Mouse (Mus musculus): ENCODE data around the gene Nmb. TPM values are rescaled to one million over a fixed set of nuclear protein-coding genes. Genes with fewer than 3 reads are reported as not detected.
A peak's percentile ranks its signal among the peaks of the same experiment; 100 is the strongest.

Nmb gene
- polyA plus RNA-seq, 1 experiment from 2014 or later: 8.7 TPM

DNA sequence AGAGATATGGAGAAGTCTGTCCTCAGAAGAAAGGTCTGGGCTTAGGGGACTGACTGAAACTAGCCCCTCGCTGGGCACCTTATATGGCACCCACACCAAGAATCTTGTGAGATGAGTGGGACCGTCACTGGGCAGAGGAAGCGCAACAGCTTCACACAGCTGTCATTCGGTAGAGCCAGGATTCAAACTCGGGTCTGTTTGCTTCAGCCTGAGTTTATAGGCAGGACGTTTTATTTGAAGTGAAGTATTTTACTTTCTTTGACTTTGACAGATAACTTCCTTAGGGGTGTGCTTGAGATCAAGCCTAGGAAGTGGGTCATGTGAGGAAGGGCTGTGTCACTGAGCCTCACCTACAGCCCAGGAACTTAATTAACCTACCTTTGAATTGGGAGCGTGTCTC lies 39.4 kb downstream of the Nmb start:
- DNase-seq (ENCODE audit: low spot score) (no peak), ATAC-seq (ENCODE audit: low FRiP score) (no peak)
- Histone ChIP-seq H3K4me1 (replicated peaks; ENCODE audit: control insufficient read depth, insufficient read depth, low read length) (peaks cover 39% of the 10 kb centered on the region), H3K4me2 (replicated peaks) (no peak overlapping the region), H3K4me3 (replicated peaks; ENCODE audit: low read length) (no peak overlapping the region), H3K9ac (no peak overlapping the region), H3K27me3 (ENCODE audit: control insufficient read depth, insufficient read depth, low read length) (no peaks in the 10 kb centered on the region), H3K36me3 (replicated peaks; ENCODE audit: control insufficient read depth, insufficient read depth) (peaks cover 66% of the 10 kb centered on the region), H3K27ac (no peak overlapping the region), H3K9me3 (ENCODE audit: control insufficient read depth, low read length) (no peaks in the 10 kb centered on the region)
- WGBS: 94% methylated on average over 7 of the region's 7 CpGs

DNA sequence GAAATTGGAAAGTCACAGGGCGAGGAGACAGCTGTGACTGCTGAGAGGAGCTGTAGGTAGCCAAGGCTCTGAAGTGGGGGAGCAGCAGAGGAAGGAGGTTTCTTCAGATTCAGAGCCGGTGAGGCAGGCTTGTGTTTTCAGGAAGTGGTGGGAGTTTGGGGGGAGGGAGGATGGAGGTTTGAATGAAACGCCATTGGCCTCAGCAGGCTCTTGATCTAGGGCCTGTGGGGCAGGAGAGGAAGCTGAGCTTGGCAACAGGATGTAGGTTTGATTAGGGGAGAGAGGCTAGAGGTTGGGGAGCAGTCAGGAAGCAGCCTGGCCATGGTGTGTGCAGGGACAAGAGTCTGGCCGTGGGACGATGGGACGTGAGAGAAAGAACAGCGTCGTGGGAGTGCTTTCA lies 40.0 kb downstream of the Nmb start:
- no peak overlapping the region for H3K27ac ChIP-seq
- ATAC-seq (ENCODE audit: low FRiP score) (no peak), DNase-seq (ENCODE audit: low spot score) (no peak)
- no peaks in the 10 kb centered on the region for H3K9me3 ChIP-seq (ENCODE audit: control insufficient read depth, low read length)
- H3K27me3 ChIP-seq (ENCODE audit: control insufficient read depth, insufficient read depth, low read length): no peaks in the 10 kb centered on the region
- H3K4me3 ChIP-seq (replicated peaks; ENCODE audit: low read length): no peak overlapping the region
- peaks cover 39% of the 10 kb centered on the region for H3K4me1 ChIP-seq (replicated peaks; ENCODE audit: control insufficient read depth, insufficient read depth, low read length)
- H3K4me2 ChIP-seq (replicated peaks): no peak overlapping the region; the same call in 1 of the 2 replicates
- H3K36me3 ChIP-seq (replicated peaks; ENCODE audit: control insufficient read depth, insufficient read depth): peaks cover 59% of the 10 kb centered on the region
- H3K9ac ChIP-seq: no peak overlapping the region
- 77% methylated on average over 8 of the region's 8 CpGs for WGBS

DNA sequence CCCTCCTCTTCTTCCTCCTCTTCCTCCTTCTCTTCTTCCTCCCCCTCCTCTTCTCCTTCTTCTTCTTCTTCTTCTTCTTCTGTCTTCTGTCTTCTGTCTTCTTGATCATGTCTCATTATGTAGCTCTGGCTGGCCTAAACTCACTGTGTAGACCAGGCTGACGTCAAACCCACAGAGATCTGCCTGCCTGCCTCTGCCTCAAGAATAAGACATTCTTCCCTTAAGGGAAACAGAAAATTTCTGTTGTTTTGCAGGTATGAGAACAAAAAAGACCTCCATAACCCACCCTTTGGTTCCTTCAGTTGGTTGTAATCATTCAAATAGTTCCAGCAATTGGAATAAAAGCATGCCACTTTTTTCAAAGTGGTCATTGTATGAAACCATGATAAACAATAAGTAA lies 40.7 kb downstream of the Nmb start:
- Histone ChIP-seq H3K9ac (no peak overlapping the region), H3K4me1 (replicated peaks; ENCODE audit: control insufficient read depth, insufficient read depth, low read length) (peaks cover 39% of the 10 kb centered on the region), H3K9me3 (ENCODE audit: control insufficient read depth, low read length) (no peaks in the 10 kb centered on the region), H3K36me3 (replicated peaks; ENCODE audit: control insufficient read depth, insufficient read depth) (peaks cover 52% of the 10 kb centered on the region), H3K27ac (no peak overlapping the region), H3K4me2 (replicated peaks) (peak overlapping the region; percentile 80), H3K27me3 (ENCODE audit: control insufficient read depth, insufficient read depth, low read length) (no peaks in the 10 kb centered on the region), H3K4me3 (replicated peaks; ENCODE audit: low read length) (no peak overlapping the region)
- WGBS: 100% methylated on average over 1 of the region's 1 CpGs
- ATAC-seq (ENCODE audit: low FRiP score) (no peak), DNase-seq (ENCODE audit: low spot score) (no peak)

DNA sequence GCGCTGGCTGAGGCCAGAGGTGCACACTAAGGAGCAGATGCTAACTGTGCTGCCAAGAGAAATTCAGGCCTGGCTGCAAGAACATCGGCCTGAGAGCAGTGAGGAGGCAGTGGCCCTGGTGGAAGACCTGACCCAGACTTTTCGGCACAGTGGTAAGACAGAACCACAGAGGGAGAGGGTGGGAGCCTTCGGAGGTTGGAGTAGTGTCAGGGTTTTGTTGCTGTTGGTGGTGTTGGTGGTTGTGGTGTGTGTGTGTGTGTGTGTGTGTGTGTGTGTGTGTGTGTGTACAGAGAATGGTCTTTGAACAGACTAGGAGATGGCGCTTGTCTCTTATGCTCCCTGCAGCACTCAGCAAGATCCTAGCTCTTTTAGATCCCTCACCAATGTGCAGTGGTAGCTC lies 41.4 kb downstream of the Nmb start:
- peaks cover 46% of the 10 kb centered on the region for H3K36me3 ChIP-seq (replicated peaks; ENCODE audit: control insufficient read depth, insufficient read depth)
- no peak for DNase-seq (ENCODE audit: low spot score)
- H3K4me1 ChIP-seq (replicated peaks; ENCODE audit: control insufficient read depth, insufficient read depth, low read length): peaks cover 39% of the 10 kb centered on the region
- H3K9me3 ChIP-seq (ENCODE audit: control insufficient read depth, low read length): no peaks in the 10 kb centered on the region
- H3K27ac ChIP-seq: no peak overlapping the region
- peak overlapping the region; percentile 1; the same call in 1 of the 2 replicates for H3K4me3 ChIP-seq (replicated peaks; ENCODE audit: low read length)
- no peaks in the 10 kb centered on the region for H3K27me3 ChIP-seq (ENCODE audit: control insufficient read depth, insufficient read depth, low read length)
- H3K9ac ChIP-seq: 0 out of 2 replicates have a peak overlapping the region, but pooled peaks have one; percentile 28
- peak overlapping the region; percentile 80 for H3K4me2 ChIP-seq (replicated peaks)
- WGBS: 78% methylated on average over 5 of the region's 5 CpGs
- no peak for ATAC-seq (ENCODE audit: low FRiP score)

DNA sequence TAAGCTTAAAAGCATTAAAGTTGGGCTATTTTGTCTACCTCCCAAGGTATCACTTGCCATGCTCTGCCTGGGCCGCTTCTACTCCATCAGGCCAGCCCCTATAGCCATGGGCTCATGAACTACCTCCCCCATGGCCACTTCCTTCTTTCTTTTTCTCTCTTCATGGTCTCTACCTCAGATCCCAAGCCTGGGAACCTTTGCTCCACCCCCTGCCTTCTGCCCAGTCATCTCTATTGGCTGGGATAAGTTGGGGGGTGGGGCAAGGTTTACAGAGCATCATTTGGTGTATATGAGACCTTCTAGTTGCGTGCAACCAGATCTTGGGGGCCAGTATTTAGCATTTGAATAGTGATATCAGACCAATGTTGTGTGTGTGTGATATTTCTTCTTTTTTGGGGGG lies 42.4 kb downstream of the Nmb start:
- Histone ChIP-seq H3K4me2 (replicated peaks) (peak overlapping the region; percentile 80), H3K4me3 (replicated peaks; ENCODE audit: low read length) (peak overlapping the region; percentile 76), H3K9ac (no peak overlapping the region), H3K27ac (no peak overlapping the region), H3K27me3 (ENCODE audit: control insufficient read depth, insufficient read depth, low read length) (no peaks in the 10 kb centered on the region), H3K36me3 (replicated peaks; ENCODE audit: control insufficient read depth, insufficient read depth) (peaks cover 36% of the 10 kb centered on the region), H3K4me1 (replicated peaks; ENCODE audit: control insufficient read depth, insufficient read depth, low read length) (peaks cover 39% of the 10 kb centered on the region), H3K9me3 (ENCODE audit: control insufficient read depth, low read length) (no peaks in the 10 kb centered on the region)
- WGBS: 89% methylated on average over 2 of the region's 2 CpGs
- no peak for ATAC-seq (ENCODE audit: low FRiP score)
- DNase-seq (ENCODE audit: low spot score): no peak

DNA sequence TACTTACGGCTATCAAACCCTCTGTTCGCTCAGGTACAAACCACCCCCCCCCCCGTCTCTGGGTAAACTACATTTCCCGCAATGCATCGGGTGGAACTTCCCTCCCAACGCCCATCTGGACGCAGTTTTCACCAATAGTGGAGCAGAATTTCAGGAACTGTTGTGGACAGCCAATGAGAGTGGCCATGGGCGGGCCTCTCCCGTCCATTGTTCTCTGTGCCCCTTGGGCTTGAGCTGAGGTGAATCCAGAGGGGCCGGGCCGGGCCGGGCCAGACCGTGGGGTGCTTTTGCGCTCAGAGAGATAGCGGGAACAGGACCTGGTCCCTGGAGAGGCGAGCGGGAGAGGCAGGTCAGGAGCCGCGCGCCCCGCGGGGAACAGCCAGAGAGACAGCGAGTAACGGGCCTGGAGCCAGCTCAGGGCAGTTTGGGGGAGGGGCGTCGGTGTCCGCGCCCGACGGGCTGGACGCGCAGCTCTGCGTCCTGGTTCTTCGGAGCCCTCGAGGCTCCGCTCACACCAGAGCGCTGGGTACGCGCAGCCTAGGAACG lies 44.1 kb downstream of the Nmb start, which contains the start of gene Zscan2:
Gene Zscan2 (plus strand): TSS at position 192 of the 546 bp plus-strand sequence.
- peak; percentile 94 for DNase-seq (ENCODE audit: low spot score)
- Histone ChIP-seq H3K27me3 (ENCODE audit: control insufficient read depth, insufficient read depth, low read length) (no peaks in the 10 kb centered on the region), H3K9ac (peak within 1 kb of the TSS; percentile 91), H3K27ac (peak within 1 kb of the TSS; percentile 91), H3K9me3 (ENCODE audit: control insufficient read depth, low read length) (no peaks in the 10 kb centered on the region), H3K36me3 (replicated peaks; ENCODE audit: control insufficient read depth, insufficient read depth) (peaks cover 20% of the 10 kb centered on the region), H3K4me2 (replicated peaks) (peak within 1 kb of the TSS; percentile 80), H3K4me1 (replicated peaks; ENCODE audit: control insufficient read depth, insufficient read depth, low read length) (peaks cover 39% of the 10 kb centered on the region), H3K4me3 (replicated peaks; ENCODE audit: low read length) (peak within 1 kb of the TSS; percentile 76)
- WGBS: 0% methylated on average over 40 of the region's 40 CpGs
- peak; percentile 97 for ATAC-seq (ENCODE audit: low FRiP score)

DNA sequence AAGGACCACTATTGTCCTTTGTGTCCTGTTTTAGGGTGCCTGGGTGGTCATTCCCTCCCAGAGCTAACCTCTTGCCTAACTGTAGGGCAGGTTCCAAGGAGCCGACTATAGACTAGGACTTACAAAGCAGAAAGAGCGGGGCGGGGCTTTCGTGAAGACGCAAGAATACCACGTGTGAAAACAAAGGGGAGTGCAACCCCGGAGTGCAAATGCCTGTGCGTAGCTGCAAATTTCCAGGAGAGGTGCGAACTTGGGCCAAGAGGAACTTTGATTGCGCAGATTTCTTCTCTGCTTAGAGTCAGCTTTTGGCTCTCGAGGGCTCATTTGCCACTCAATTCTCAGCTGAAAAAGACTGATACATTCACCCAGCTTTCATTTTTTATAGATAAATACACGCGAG lies 44.6 kb downstream of the Nmb start:
- no peaks in the 10 kb centered on the region for H3K9me3 ChIP-seq (ENCODE audit: control insufficient read depth, low read length)
- H3K4me3 ChIP-seq (replicated peaks; ENCODE audit: low read length): peak overlapping the region; percentile 76
- peak overlapping the region; percentile 65 for H3K9ac ChIP-seq
- peaks cover 36% of the 10 kb centered on the region for H3K4me1 ChIP-seq (replicated peaks; ENCODE audit: control insufficient read depth, insufficient read depth, low read length)
- no peak overlapping the region for H3K27ac ChIP-seq
- DNase-seq (ENCODE audit: low spot score) (peak; percentile 74), ATAC-seq (ENCODE audit: low FRiP score) (peak; percentile 54; the same call in 1 of the 2 replicates)
- no peaks in the 10 kb centered on the region for H3K27me3 ChIP-seq (ENCODE audit: control insufficient read depth, insufficient read depth, low read length)
- H3K36me3 ChIP-seq (replicated peaks; ENCODE audit: control insufficient read depth, insufficient read depth): peaks cover 14% of the 10 kb centered on the region
- peak overlapping the region; percentile 74 for H3K4me2 ChIP-seq (replicated peaks)
- under 1% methylated on average over 13 of the region's 13 CpGs for WGBS

DNA sequence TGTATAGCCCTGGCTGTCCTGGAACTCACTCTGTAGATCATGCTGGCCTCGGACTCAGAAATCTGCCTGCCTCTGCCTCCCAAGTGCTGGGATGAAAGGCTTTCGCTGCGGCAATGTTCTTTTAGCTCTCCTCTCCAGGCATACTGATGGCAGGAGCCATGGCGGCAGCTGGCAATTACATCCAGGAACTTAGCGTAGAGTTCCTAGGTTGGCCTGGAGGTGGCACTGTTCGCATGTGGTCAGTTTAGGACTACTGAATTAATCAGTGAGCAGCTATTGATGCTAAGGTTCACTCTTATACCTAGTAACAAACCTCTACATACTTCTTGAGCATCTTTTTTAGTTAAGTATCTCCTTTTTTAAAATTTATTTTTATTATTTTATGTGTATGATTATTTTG lies 47.7 kb downstream of the Nmb start:
- no peak overlapping the region for H3K27ac ChIP-seq
- ATAC-seq (ENCODE audit: low FRiP score): no peak
- WGBS: 26% methylated on average over 6 of the region's 6 CpGs

DNA sequence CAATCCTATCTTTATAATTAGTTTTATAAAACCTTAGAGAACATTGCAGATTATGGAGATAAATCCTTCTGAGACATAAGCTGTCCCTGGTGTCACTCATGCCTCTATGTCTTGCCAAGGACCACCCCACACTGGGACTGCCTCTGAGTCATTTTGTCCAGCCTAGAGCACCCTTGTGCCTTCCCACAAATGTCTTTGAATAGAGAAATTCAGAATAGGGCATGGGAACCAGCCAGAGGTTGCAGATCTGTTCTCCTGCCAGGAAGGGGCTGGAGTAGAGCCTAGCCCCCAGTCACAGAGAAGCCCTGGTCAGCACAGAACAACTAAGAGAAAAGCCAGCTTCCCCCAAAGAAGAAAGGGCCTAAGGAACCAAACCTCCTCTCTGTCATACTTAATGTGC lies 49.6 kb downstream of the Nmb start:
- H3K4me1 ChIP-seq (replicated peaks; ENCODE audit: control insufficient read depth, insufficient read depth, low read length): no peaks in the 10 kb centered on the region
- no peak overlapping the region for H3K4me3 ChIP-seq (replicated peaks; ENCODE audit: low read length)
- no peaks in the 10 kb centered on the region for H3K9me3 ChIP-seq (ENCODE audit: control insufficient read depth, low read length)
- H3K9ac ChIP-seq: no peak overlapping the region
- H3K4me2 ChIP-seq (replicated peaks): no peak overlapping the region
- no peak overlapping the region for H3K27ac ChIP-seq
- H3K27me3 ChIP-seq (ENCODE audit: control insufficient read depth, insufficient read depth, low read length): no peaks in the 10 kb centered on the region
- H3K36me3 ChIP-seq (replicated peaks; ENCODE audit: control insufficient read depth, insufficient read depth): no peaks in the 10 kb centered on the region
- DNase-seq (ENCODE audit: low spot score) (no peak), ATAC-seq (ENCODE audit: low FRiP score) (no peak)

More for the DNA sequence above, 47.7 kb downstream of the Nmb start:
- DNase-seq (ENCODE audit: low spot score): peak; percentile 76
- no peaks in the 10 kb centered on the region for H3K9me3 ChIP-seq (ENCODE audit: control insufficient read depth, low read length)
- no peak overlapping the region for H3K4me3 ChIP-seq (replicated peaks; ENCODE audit: low read length)
- no peak overlapping the region for H3K4me2 ChIP-seq (replicated peaks)
- no peaks in the 10 kb centered on the region for H3K36me3 ChIP-seq (replicated peaks; ENCODE audit: control insufficient read depth, insufficient read depth)
- peaks cover 8% of the 10 kb centered on the region for H3K4me1 ChIP-seq (replicated peaks; ENCODE audit: control insufficient read depth, insufficient read depth, low read length)
- no peak overlapping the region for H3K9ac ChIP-seq
- H3K27me3 ChIP-seq (ENCODE audit: control insufficient read depth, insufficient read depth, low read length): no peaks in the 10 kb centered on the region

DNA sequence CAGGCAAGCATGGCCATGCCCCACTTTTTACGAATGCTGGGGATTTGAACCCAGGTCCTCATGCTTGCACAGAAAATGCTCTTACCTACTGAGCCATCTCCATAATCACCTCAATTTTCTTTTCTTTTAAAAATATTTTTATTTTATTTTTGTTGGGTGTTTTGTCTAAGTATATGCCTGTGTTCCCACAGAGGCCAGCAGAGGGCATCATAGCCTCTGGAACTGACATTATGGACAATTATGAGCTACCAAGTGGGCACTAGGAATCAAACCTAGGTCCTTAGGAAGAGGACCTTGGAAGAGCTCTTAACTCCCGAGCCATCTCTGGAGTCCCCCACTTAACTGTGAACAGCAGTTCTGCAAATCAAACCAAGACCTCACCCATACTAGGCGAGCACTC lies 51.7 kb downstream of the Nmb start:
- ATAC-seq (ENCODE audit: low FRiP score): no peak
- Histone ChIP-seq H3K36me3 (replicated peaks; ENCODE audit: control insufficient read depth, insufficient read depth) (no peaks in the 10 kb centered on the region), H3K4me2 (replicated peaks) (no peak overlapping the region), H3K27me3 (ENCODE audit: control insufficient read depth, insufficient read depth, low read length) (no peaks in the 10 kb centered on the region), H3K4me1 (replicated peaks; ENCODE audit: control insufficient read depth, insufficient read depth, low read length) (no peaks in the 10 kb centered on the region), H3K9ac (no peak overlapping the region), H3K9me3 (ENCODE audit: control insufficient read depth, low read length) (no peaks in the 10 kb centered on the region), H3K27ac (no peak overlapping the region), H3K4me3 (replicated peaks; ENCODE audit: low read length) (no peak overlapping the region)
- 93% methylated on average over 3 of the region's 3 CpGs for WGBS
- no peak for DNase-seq (ENCODE audit: low spot score)

All from hindbrain, embryonic 14.5 days (tissue).